In genomic region chr8:112571337-112571904, GRCm38 (mm10) we compare ENCODE assay signal across 9 mouse cellular contexts. TPM values are rescaled to one million over a fixed set of nuclear protein-coding genes. Genes with fewer than 3 reads are reported as not detected.
DNase-seq lines count a peak whose midpoint lies in the region; ATAC-seq and TF ChIP-seq lines count a peak whose summit lies in the region.
"Had no signal": no experiment of that assay in that cellular context is flagged by ENCODE, and none has a peak within 500 bp of the region (broad histone marks: within the 10 kb centered on the region; RNA-seq: fewer than 3 reads in every experiment).

No protein-coding gene starts in this region.

- ATAC-seq in hindbrain, embryonic 11.5 days (ENCODE audit: low FRiP score): peak; percentile 71
- peak; percentile 54; the same call in 1 of the 2 replicates for ATAC-seq in neural tube, embryonic 11.5 days (ENCODE audit: insufficient read depth, low FRiP score, low TSS enrichment)

- DNase-seq in testis, postnatal 14 days (ENCODE audit: low spot score): no peak
- peak; percentile 73 to 79 for DNase-seq in cerebellum, postnatal 36 days
- peak; percentile 54 for DNase-seq in hindbrain, embryonic 11.5 days (ENCODE audit: low spot score)
- DNase-seq in layer of hippocampus, adult 9-11 months: peak; percentile 31
- peak; percentile 53 for DNase-seq in neural tube, embryonic 11.5 days (ENCODE audit: low spot score)
- DNase-seq in MN1 (ENCODE audit: low spot score): no peak
- no peak for DNase-seq in heart, adult 9 months (ENCODE audit: low spot score in 2 of 2)

- no peak overlapping the region for H3K27ac ChIP-seq in testis, adult 2 months (ENCODE audit: control insufficient read depth, insufficient read depth, low read depth, low read length)
- H3K27ac ChIP-seq in hindbrain, embryonic 11.5 days (ENCODE audit: low read depth, low read length): no peak overlapping the region
- H3K27ac ChIP-seq in neural tube, embryonic 11.5 days (ENCODE audit: low read depth, low read length): no peak overlapping the region
- H3K27ac ChIP-seq: lung, embryonic 15.5 days had no signal

- TF ChIP-seq POLR2A in testis, adult 2 months (IDR thresholded peaks at IDR 0.05; ENCODE audit: control insufficient read depth, low read depth, low read length): no peak

- H3K9ac ChIP-seq in hindbrain, embryonic 11.5 days (ENCODE audit: low read depth, low read length): no peak overlapping the region
- no peak overlapping the region for H3K9ac ChIP-seq in neural tube, embryonic 11.5 days (ENCODE audit: low read length)
- H3K9ac ChIP-seq: lung, embryonic 15.5 days had no signal

- no peaks in the 10 kb centered on the region for H3K4me1 ChIP-seq in testis, adult 2 months (ENCODE audit: control insufficient read depth, insufficient read depth, low read length)
- H3K4me1 ChIP-seq in hindbrain, embryonic 11.5 days (replicated peaks; ENCODE audit: control insufficient read depth, insufficient read depth, low read length): no peaks in the 10 kb centered on the region
- no peaks in the 10 kb centered on the region for H3K4me1 ChIP-seq in neural tube, embryonic 11.5 days (ENCODE audit: control insufficient read depth, insufficient read depth, low read length)
- H3K4me1 ChIP-seq: lung, embryonic 15.5 days had no signal

- H3K4me2 ChIP-seq in hindbrain, embryonic 11.5 days (replicated peaks; ENCODE audit: low read depth, low read length): no peak overlapping the region
- H3K4me2 ChIP-seq in neural tube, embryonic 11.5 days (ENCODE audit: low read depth): no peak overlapping the region
- H3K4me2 ChIP-seq: lung, embryonic 15.5 days had no signal

- H3K36me3 ChIP-seq in testis, adult 2 months (ENCODE audit: control insufficient read depth, insufficient read depth, low read length): no peaks in the 10 kb centered on the region
- H3K36me3 ChIP-seq in hindbrain, embryonic 11.5 days (ENCODE audit: control insufficient read depth, insufficient read depth, low read length): no peaks in the 10 kb centered on the region
- H3K36me3 ChIP-seq in neural tube, embryonic 11.5 days (ENCODE audit: control insufficient read depth, insufficient read depth, low read length): no peaks in the 10 kb centered on the region
- H3K36me3 ChIP-seq: lung, embryonic 15.5 days had no signal

- 20% methylated on average over 9 of the region's 9 CpGs for WGBS in hindbrain, embryonic 11.5 days
- 18% methylated on average over 9 of the region's 9 CpGs for WGBS in neural tube, embryonic 11.5 days

- no peaks in the 10 kb centered on the region for H3K27me3 ChIP-seq in testis, adult 2 months (ENCODE audit: control insufficient read depth, insufficient read depth, low read length)
- H3K27me3 ChIP-seq in hindbrain, embryonic 11.5 days (ENCODE audit: control insufficient read depth, insufficient read depth, low read length): peaks cover 4% of the 10 kb centered on the region; the same call in 1 of the 2 replicates
- no peaks in the 10 kb centered on the region for H3K27me3 ChIP-seq in neural tube, embryonic 11.5 days (ENCODE audit: control insufficient read depth, insufficient read depth, low read length)

- no peak overlapping the region for H3K4me3 ChIP-seq in testis, adult 2 months (ENCODE audit: control insufficient read depth, low read depth, low read length)
- no peak overlapping the region for H3K4me3 ChIP-seq in hindbrain, embryonic 11.5 days (ENCODE audit: low read depth, low read length)
- H3K4me3 ChIP-seq in neural tube, embryonic 11.5 days (ENCODE audit: low read depth, low read length): no peak overlapping the region
- H3K4me3 ChIP-seq: lung, embryonic 15.5 days had no signal

- no peaks in the 10 kb centered on the region for H3K9me3 ChIP-seq in hindbrain, embryonic 11.5 days (ENCODE audit: control insufficient read depth, low read length)
- no peaks in the 10 kb centered on the region for H3K9me3 ChIP-seq in neural tube, embryonic 11.5 days (ENCODE audit: control insufficient read depth, low read length)
- H3K9me3 ChIP-seq: lung, embryonic 15.5 days had no signal

- TF ChIP-seq CTCF in testis, adult 2 months (IDR thresholded peaks at IDR 0.05; ENCODE audit: control insufficient read depth, insufficient read depth, insufficient replicate concordance, low read depth, low read length): peak; percentile 27; the same call in 1 of the 2 replicates

RNA-seq across cellular contexts. Expression of gene Cntnap4, which starts 1.6 kb away (rescaled TPM):
- 0.35 and 0.58 TPM in 2 replicates for polyA plus RNA-seq in testis, adult 2 months (2012; rRNA removed)
- polyA plus RNA-seq in hindbrain, embryonic 11.5 days (2014; fragmentation: Nextera tagmentation; extraction: Ambion mirVana): 1.2 TPM in 2 replicates
- polyA plus RNA-seq in neural tube, embryonic 11.5 days (2014; fragmentation: Nextera tagmentation; extraction: Ambion mirVana): 1.0 and 1.2 TPM in 2 replicates

Comparison
In these comparisons a context has a peak if more than half of its experiments do, and no peak if none do; other contexts are left out.
1. DNase-seq: peak in cerebellum, postnatal 36 days (2 of 2), hindbrain, embryonic 11.5 days (single experiment), layer of hippocampus, adult 9-11 months (single experiment) and neural tube, embryonic 11.5 days (single experiment); none in testis, postnatal 14 days (single experiment), MN1 (single experiment) and heart, adult 9 months (0 of 2).